Mouse (Mus musculus) embryonic facial prominence, embryonic 11.5 days (tissue): ENCODE data around the gene Grik3. TPM values are rescaled to one million over a fixed set of nuclear protein-coding genes. Genes with fewer than 3 reads are reported as not detected.

Experiments used
- ATAC-seq: fragments of 200-750 bp; cut with Nextera tagmentation; replicated peaks from 2 replicates; pipeline ENCODE4 v1.8.0; 2017; ENCODE audit warnings: low read depth; ENCODE audit not compliant: insufficient number of reproducible peaks, low FRiP score, low TSS enrichment
- DNase-seq: peaks from one replicate; pipeline ENCODE4 v3.0.0-alpha.2; 2015; ENCODE audit warnings: low spot score
- H3K27ac ChIP-seq: fragments of 300-500 bp; sonication (generic); replicated peaks from 2 replicates; pipeline ENCODE4 v1.5.1; 2014; ENCODE audit warnings: mild to moderate bottlenecking, low read depth, low read length, control low read depth
- H3K27me3 ChIP-seq: fragments of 300-500 bp; sonication (generic); 2 replicates; pipeline ENCODE4 v1.6.1; 2014; ENCODE audit warnings: mild to moderate bottlenecking, low read length, moderate library complexity, mixed read lengths; ENCODE audit not compliant: control insufficient read depth, insufficient read depth
- H3K36me3 ChIP-seq: fragments of 300-500 bp; sonication (generic); replicated peaks from 2 replicates; pipeline ENCODE4 v1.6.1; 2014; ENCODE audit warnings: low read depth, mild to moderate bottlenecking, low read length, moderate library complexity, mixed read lengths; ENCODE audit not compliant: control insufficient read depth, insufficient read depth
- H3K4me1 ChIP-seq: fragments of 300-500 bp; sonication (generic); 2 replicates; pipeline ENCODE4 v1.6.1; 2014; ENCODE audit warnings: low read length, mixed read lengths; ENCODE audit not compliant: control insufficient read depth, insufficient read depth
- H3K4me2 ChIP-seq: fragments of 300-500 bp; sonication (generic); 2 replicates; pipeline ENCODE4 v1.6.1; 2014; ENCODE audit warnings: low read depth, mild to moderate bottlenecking, control low read depth, low read length, moderate library complexity
- H3K4me3 ChIP-seq: fragments of 300-500 bp; sonication (generic); 2 replicates; pipeline ENCODE4 v1.5.1; 2014; ENCODE audit warnings: low read depth, low read length, control low read depth
- H3K9ac ChIP-seq: fragments of 300-500 bp; sonication (generic); replicated peaks from 2 replicates; pipeline ENCODE4 v1.6.1; 2014; ENCODE audit warnings: mild to moderate bottlenecking, control low read depth, low read length
- H3K9me3 ChIP-seq: fragments of 300-500 bp; sonication (generic); replicated peaks from 2 replicates; pipeline ENCODE4 v1.6.1; 2016; ENCODE audit warnings: mild to moderate bottlenecking, low read length, inconsistent platforms, mixed read lengths; ENCODE audit not compliant: control insufficient read depth
- WGBS: fragments of 180-500 bp; shearing (Covaris S2); extraction: QIAGEN DNeasy Blood & Tissue Kit; methylation state at CpG from one replicate; pipeline ENCODE4 v1.1.7; 2014; 5-methylcytosine and 5-hydroxymethylcytosine counted together
- polyA plus RNA-seq: library from polyadenylated mRNA; unstranded; fragments of >200 nt; fragmentation: Nextera tagmentation; extraction: Ambion mirVana; gene quantifications from 2 replicates; pipeline ENCODE4 v1.2.1, GENCODE M21; 2014

Gene Grik3
- polyA plus RNA-seq, 1 experiment from 2014 or later = 0.45 TPM

- DNase-seq (no peak), ATAC-seq (no peak)
- H3K4me3 ChIP-seq = no peak overlapping the region
- no peaks in the 10 kb centered on the region for H3K9me3 ChIP-seq
- WGBS = 24% methylated on average over 12 of the region's 12 CpGs
- H3K27ac ChIP-seq = no peak overlapping the region
- H3K27me3 ChIP-seq = no peaks in the 10 kb centered on the region
- H3K4me2 ChIP-seq = no peak overlapping the region
- no peaks in the 10 kb centered on the region; the same call in 1 of the 2 replicates for H3K4me1 ChIP-seq
- no peak overlapping the region for H3K9ac ChIP-seq
- no peaks in the 10 kb centered on the region for H3K36me3 ChIP-seq
Measured at GRCm38 (mm10) chr4:125571651-125572311, 81.3 kb downstream of the Grik3 start.

GRCm38 (mm10) chr4:125572312-125572663, 81.8 kb downstream of the Grik3 start:
- Histone ChIP-seq H3K9me3 (no peaks in the 10 kb centered on the region), H3K27me3 (no peaks in the 10 kb centered on the region), H3K4me1 (no peaks in the 10 kb centered on the region; the same call in 1 of the 2 replicates), H3K4me3 (no peak overlapping the region), H3K36me3 (no peaks in the 10 kb centered on the region), H3K4me2 (no peak overlapping the region), H3K9ac (no peak overlapping the region), H3K27ac (no peak overlapping the region)
- ATAC-seq = no peak
- 6% methylated on average over 5 of the region's 5 CpGs for WGBS
- no peak for DNase-seq

GRCm38 (mm10) chr4:125573000-125573399, 82.5 kb downstream of the Grik3 start:
- Histone ChIP-seq H3K27ac (no peak overlapping the region), H3K9me3 (no peaks in the 10 kb centered on the region), H3K9ac (no peak overlapping the region), H3K4me2 (no peak overlapping the region), H3K4me3 (no peak overlapping the region), H3K4me1 (no peaks in the 10 kb centered on the region; the same call in 1 of the 2 replicates), H3K27me3 (no peaks in the 10 kb centered on the region), H3K36me3 (no peaks in the 10 kb centered on the region)
- 13% methylated on average over 5 of the region's 5 CpGs for WGBS
- DNase-seq (no peak), ATAC-seq (no peak)

GRCm38 (mm10) chr4:125573951-125574675, 83.6 kb downstream of the Grik3 start:
- no peak overlapping the region for H3K4me2 ChIP-seq
- H3K9ac ChIP-seq = no peak overlapping the region
- H3K4me3 ChIP-seq = no peak overlapping the region
- H3K36me3 ChIP-seq = no peaks in the 10 kb centered on the region
- H3K27ac ChIP-seq = no peak overlapping the region
- no peak for DNase-seq
- H3K4me1 ChIP-seq = no peaks in the 10 kb centered on the region; the same call in 1 of the 2 replicates
- no peak for ATAC-seq
- no peaks in the 10 kb centered on the region for H3K27me3 ChIP-seq
- WGBS = 25% methylated on average over 11 of the region's 11 CpGs
- H3K9me3 ChIP-seq = no peaks in the 10 kb centered on the region

GRCm38 (mm10) chr4:125580336-125580735, 89.8 kb downstream of the Grik3 start:
- ATAC-seq (no peak), DNase-seq (no peak)
- Histone ChIP-seq H3K4me3 (no peak overlapping the region), H3K4me1 (no peaks in the 10 kb centered on the region), H3K9ac (no peak overlapping the region), H3K27ac (no peak overlapping the region), H3K27me3 (no peaks in the 10 kb centered on the region), H3K9me3 (no peaks in the 10 kb centered on the region), H3K4me2 (no peak overlapping the region), H3K36me3 (no peaks in the 10 kb centered on the region)
- 36% methylated on average over 5 of the region's 5 CpGs for WGBS

- H3K4me3 ChIP-seq = no peak overlapping the region
- no peaks in the 10 kb centered on the region for H3K4me1 ChIP-seq
- H3K9ac ChIP-seq = no peak overlapping the region
- H3K4me2 ChIP-seq = no peak overlapping the region
- H3K27me3 ChIP-seq = no peaks in the 10 kb centered on the region
- ATAC-seq (no peak), DNase-seq (no peak)
- no peaks in the 10 kb centered on the region for H3K36me3 ChIP-seq
- 86% methylated on average over 9 of the region's 9 CpGs for WGBS
- H3K27ac ChIP-seq = no peak overlapping the region
- no peaks in the 10 kb centered on the region for H3K9me3 ChIP-seq
Measured at GRCm38 (mm10) chr4:125583272-125583671, 92.8 kb downstream of the Grik3 start.

GRCm38 (mm10) chr4:125583935-125584334, 93.4 kb downstream of the Grik3 start:
- no peaks in the 10 kb centered on the region for H3K4me1 ChIP-seq
- no peaks in the 10 kb centered on the region for H3K27me3 ChIP-seq
- ATAC-seq (no peak), DNase-seq (no peak)
- no peaks in the 10 kb centered on the region for H3K9me3 ChIP-seq
- H3K36me3 ChIP-seq = no peaks in the 10 kb centered on the region
- no peak overlapping the region for H3K9ac ChIP-seq
- 75% methylated on average over 4 of the region's 4 CpGs for WGBS
- H3K27ac ChIP-seq = no peak overlapping the region
- H3K4me3 ChIP-seq = no peak overlapping the region
- no peak overlapping the region for H3K4me2 ChIP-seq

- Histone ChIP-seq H3K36me3 (no peaks in the 10 kb centered on the region), H3K4me1 (no peaks in the 10 kb centered on the region), H3K9ac (no peak overlapping the region), H3K27me3 (no peaks in the 10 kb centered on the region), H3K27ac (no peak overlapping the region), H3K9me3 (no peaks in the 10 kb centered on the region), H3K4me2 (no peak overlapping the region), H3K4me3 (no peak overlapping the region)
- 69% methylated on average over 3 of the region's 3 CpGs for WGBS
- no peak for ATAC-seq
- DNase-seq = no peak
Measured at GRCm38 (mm10) chr4:125584676-125585075, 94.2 kb downstream of the Grik3 start.
